Mouse (Mus musculus) heart, adult 8-10 months (tissue): ENCODE results near the gene Esrrg. TPM values are rescaled to one million over a fixed set of nuclear protein-coding genes. Genes with fewer than 3 reads are reported as not detected.

Experiments used
- DNase-seq: peaks from one replicate; pipeline ENCODE4 v3.0.0; 2022; ENCODE audit warnings: low spot score
- total RNA-seq, 4 experiments: library from RNA; stranded (reverse); gene quantifications; 2 replicates each; pipeline ENCODE4 v1.2.4; 2022

Esrrg gene
- total RNA-seq, 4 experiments from 2014 or later = 44.1 to 47.4 (median 45.1) TPM

DNA sequence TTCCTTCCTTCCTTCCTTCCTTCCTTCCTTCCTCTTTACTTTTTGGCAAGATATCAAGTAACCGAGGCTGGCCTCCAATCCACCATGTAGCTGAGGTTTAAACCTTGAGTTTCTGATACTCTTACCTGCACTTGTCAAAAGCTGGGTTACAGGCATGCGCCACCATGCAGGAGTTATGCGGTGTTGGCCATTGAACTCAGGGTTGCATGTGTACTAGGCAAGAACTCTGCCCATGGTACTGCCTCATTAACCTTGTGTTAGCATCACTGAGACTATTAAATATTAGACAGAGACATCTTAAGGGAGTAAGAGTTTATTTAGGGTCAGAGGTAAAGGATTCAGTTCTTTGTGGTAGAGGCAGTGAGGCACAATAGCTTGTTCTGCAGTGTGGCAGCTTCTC lies 161.6 kb downstream of the Esrrg start:
- DNase-seq = no peak

DNA sequence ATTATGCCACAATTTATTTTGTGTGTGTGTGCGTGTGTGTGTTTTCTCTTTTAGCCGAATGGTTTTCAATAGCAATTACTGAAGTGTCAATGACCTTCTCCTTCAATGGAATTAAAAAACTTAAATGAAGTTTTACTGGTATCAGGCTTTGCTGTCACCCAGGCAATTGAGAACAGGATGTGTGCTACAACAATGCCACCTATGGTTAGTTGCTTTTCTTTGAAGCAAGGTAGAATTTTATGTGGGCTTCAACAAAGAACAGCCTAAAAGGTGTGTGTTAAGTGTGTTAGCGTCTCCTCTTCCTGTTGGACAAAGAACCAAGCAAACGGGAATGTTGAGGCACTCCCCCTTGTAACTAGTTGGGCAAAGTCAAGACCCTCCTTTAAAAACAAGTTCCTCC lies 162.5 kb downstream of the Esrrg start:
- no peak for DNase-seq

DNA sequence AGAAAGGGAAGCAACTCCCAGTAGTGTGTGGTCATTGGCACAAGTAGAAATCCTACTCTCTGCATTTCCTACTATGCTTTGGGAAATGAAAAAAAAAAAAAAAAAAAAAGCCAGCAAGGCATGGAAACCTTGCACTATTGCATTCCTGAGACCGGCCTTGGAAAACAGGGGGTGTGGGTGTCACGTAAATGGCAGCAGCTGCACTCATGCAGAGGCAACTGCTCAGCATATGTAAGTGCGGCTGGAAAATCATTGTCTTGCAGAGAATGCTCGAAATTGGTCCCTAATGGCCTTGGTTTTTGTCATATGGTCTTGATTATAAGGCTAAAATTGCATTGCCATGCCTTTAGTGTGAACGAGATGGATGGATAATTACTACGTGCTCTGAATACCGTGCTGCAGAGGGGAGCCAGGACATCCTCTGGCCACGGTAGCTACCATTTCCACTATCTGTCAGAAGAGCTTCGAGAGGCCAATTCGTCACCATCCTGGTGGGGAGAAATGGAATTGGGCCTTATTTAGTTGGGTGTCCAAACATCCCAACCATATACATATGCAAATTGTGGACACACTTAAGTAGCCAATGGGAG lies 171.1 kb downstream of the Esrrg start:
- no peak for DNase-seq

DNA sequence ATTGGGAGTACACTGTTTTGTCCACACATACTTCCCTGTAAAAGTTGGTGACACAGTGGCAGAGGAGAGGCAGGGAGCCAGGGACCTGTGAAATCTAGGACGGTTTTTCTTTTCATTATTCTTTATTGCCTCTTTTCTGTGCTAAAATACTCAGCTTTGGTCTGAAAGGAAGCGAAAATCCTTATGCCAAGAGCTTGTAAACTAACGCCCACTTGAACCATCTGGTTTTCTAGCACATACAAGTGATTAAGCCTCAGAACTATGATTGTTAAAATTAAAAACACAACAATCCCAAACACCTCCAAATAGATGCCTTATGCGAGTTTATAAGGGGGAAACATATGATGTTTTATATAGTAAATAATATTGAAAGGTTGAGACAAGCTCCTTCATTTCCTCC lies 176.6 kb downstream of the Esrrg start:
- DNase-seq = no peak

DNA sequence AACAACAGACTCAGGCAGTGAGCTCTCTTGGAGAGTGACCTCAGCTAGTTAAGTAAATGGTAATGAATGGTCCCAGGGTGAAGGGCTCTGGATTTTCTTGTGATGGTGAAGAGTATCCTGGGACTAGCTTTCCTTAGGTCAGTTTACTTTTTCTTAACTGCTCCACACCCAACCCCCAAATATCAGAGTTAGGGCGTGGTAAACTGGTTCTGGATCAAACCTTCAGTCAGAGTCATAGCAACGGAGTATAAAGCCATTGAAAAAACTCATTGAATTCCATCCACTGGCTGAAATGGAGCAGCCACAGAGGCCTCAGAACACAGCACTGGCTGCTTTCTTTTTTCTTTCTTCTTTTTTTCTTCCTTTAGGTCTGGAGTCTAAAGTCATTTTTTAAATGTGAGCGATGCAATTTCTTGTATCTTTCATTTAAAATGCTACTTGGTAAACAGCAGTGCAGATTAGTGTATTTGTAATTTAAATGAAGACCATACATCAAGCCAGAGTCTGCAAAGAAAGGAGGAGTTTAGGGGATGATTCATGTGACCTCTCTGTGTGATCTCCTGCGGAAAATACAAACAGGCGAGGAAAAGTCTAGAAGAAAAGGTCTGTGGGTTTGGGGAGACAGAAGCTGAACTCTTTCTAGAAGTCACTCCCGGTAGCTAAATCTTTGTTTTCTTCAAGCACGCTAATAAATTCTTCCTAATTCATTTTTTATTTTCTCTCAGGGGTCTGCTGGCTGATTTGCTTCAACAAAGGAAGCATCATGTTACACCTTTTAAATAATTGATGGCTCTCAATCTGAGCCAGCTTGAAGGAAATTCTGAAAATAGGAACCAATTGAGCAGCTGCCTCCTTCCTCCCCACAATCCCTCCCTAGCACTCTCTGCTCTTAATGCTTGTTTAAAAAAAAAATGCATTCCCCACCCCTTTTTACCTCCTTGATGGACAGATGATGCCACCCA lies 178.7 kb downstream of the Esrrg start:
- DNase-seq = no peak

DNA sequence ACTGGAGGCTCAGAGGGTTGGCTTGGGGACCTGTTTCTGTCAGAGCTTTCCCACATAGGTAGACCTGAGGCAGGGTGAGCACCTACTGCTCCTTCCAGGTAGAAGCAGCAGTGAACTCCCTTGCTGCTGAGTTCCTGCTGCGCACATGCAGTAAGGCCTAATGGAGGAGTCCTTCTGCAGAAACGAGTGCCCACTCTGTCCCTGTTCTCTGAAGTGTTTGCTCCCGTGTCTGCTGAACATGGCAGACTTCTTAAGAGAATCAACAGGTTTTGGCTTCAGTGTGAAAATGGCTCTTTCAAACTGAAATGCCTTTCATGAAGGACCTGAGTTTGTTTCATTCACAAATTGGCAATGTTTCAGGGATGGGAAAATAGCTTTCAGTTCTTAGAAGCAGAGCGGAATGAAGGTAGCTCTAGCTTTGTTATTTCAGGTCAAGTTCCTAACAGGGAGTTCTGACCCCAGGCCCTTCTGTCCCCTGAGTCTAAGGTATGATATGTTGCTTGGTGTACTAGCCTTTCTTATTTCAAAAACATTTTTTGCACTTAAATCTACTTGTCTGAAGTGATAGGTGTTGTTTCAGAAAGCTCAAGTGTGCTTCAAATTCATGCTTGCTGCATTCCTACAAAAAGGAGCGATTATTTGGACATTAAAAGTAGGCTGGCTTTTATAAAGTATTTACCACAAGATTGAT lies 185.8 kb downstream of the Esrrg start:
- DNase-seq = no peak

DNA sequence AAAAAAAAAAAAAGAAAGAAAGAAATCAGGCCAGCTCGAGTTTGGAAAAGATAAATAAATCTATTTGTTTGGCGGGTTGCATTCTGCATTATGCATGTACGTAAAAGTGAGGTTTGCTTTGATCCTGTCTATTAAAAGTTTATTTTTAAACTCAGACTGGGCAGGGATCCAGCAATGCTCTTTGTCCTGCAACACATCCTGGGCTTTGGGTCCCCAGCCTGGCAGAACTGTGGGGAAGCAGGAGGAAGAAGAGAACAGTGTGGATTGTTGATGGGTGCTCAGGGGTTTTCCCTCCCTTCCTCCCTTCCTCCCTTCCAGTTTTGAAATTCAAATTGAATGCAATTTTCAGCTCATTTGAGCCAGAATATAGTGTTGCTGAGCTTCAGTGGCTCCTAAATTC lies 187.0 kb downstream of the Esrrg start:
- DNase-seq = peak; percentile 25

DNA sequence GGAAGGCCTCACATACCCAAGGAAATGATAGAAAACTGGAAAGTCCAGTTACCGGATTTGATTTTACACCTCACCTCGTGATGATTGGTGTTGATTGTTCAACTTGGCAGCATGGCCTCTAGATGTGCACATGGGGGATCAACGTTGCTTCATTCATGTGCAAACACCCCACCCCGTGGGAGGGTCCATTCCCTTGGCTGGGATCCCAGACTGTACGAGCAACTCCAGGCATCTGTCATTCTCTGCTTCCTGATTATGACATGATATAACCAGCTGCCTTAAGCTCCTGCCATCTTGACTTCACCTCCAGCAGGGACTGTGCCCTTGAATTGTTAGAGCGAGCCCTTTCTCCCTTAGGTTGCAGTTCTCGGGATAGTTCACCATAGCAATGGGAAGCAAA lies 190.7 kb downstream of the Esrrg start:
- DNase-seq = no peak

DNA sequence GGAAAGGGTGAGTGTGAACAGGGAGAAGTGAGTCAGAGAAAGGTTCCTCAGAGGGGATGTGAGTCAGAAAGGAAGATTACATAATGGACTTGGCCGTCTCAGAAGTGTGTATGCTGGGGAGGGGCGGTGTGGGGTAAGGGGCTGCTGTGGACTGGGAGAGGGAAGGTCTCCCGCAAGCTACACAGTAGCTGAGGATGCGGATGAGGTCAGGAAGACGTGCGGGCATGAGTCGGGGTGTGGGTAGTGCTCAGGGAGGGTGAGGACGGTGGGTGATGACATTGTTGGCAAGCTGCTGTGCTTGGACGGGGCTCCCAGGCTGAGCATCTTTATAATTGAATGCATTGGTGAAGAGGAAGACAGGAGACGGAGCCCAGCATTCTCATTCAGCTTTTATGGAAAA lies 192.2 kb downstream of the Esrrg start:
- peak; percentile 8 for DNase-seq

DNA sequence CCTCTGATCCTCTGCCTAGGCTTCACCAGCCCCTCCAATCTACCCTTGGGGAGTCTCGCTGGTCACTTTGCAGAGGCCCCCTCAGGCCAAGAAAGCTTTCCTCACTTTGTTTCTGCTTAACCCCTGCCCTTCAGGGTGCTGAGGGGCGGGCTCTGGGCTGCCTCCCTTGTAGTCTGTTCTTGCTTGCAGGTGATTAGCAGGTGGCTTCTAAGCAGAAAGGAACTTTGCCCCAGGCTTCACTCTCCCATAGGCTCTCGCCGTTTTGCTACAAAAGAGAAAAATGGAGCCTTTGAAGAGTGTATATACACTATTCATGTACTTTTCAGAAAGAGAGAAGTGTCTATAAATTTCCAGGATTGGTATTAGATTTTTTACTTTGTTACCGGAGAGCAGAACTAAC lies 195.0 kb downstream of the Esrrg start:
- no peak for DNase-seq

DNA sequence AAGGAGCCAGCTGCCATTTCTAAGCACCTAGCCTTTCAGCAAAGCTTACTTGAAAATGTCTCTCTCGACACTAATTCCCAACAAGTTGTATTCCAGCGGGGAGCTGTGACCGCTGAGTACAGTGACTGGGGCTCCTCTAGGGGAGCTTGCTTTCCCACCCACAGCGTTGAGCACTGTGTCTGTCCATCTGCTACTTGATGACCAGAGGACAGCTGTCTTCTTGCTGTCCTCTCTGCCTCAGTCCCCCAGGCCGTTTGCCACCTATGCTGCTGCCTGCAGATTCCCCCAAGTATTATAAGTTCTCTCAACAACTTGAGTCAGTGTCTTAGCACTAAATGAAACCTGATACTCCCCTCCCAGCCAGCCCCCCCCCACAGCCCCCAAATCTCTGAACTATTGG lies 195.4 kb downstream of the Esrrg start:
- DNase-seq = no peak

DNA sequence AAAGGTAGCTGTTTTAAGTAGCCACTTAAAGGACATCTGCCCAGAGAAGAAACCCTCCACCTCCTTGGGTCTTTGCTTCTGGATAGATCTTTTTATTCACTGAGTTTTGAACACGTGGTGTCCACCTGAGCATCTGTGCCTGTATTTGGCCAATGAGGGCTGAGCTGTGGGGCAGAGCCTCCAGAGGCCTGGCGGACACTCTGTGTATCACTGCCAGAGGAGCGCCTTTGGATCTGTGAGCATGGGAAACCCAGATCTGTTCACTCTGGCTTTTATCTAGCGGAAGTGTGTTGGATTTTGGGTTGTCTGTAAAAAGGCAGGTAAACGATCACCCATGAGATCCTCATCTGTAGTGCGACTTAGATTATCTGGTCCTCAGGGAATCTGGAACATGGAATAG lies 196.4 kb downstream of the Esrrg start:
- no peak for DNase-seq

DNA sequence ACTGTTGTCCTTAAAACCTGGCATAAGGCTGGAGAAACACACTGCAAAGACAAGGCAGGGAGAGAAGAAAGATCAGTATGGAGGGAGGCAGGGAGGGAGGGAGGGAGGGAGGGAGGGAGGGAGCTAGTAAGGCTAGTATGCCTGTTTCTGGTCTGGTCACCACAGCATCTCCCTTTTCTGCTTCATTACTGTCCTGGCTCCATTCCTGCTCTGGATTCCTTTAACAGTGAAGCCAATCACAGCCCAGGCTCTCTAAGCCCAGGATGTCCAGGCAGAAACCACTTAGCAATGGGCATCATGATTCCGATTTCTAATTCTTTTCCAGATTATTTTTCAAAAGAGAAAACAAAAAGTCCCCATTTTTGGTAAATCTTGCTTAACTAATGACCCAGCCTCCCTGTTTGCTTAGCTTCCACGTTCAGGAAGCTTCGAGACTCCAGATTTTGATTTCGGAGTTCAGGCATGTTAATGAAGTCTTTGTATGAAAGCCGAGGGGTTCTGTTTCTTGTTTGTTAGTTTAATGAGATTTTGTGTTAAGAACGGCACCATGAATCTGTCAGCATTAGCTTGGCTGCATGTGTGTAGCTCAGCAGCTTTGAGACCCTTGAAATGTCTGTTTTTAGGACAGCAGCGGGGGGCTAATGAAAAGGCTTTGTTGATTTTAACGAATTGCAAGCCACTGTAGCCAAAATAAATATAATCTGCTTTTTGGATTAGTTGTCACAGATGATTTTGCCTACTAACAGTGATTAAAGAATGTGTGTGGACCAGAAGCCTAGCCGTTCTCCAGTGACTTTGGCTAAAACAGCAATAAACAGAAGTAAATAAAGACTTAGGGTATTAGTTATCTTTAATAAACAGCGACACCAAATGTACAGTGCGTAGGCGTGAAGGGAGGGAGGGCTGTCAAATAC lies 199.1 kb downstream of the Esrrg start:
- DNase-seq = no peak

DNA sequence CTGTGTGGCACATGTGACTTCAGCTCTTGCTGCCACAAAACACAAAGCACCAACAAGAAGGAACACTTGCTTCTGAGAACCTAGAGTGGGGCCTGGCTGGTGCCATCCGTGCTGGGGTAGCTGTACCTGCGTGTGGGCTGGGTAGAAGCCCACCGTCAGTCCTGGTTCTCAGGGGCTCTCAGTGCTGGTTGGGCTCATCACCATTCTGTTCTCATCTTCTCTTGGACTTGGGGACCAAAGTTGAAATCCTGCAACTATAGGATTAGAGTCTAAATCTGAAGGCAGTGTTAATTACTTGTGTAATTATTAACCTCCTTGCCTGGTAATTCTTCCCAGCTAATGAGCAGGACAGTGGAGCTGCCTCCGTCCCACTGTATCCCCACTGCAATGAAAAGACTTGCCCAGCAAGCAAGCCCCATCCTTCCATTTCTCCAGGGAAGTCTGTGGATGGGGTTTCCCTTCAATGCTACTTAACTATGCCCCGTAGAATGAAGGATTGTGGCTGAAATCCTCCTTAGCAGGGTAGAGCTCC lies 199.9 kb downstream of the Esrrg start:
- no peak for DNase-seq

DNA sequence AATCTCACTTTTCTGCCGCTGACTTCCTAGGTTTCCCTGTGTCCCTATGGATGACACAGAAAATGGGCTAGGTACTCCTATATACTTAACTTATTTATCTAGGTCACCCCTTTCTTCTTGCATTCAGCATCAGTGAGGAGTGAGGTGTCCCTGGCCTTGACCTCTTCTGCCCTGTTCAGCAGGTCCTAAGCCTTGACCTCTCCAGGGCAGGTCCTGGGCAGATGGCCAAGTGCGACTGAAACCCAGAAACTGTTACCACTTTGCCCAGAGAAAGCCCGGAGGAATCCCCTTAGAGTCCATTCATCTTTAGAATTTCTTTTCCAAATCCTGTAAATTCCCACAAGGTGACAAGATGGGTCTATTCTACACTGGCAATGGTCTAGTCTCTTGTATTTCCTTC lies 201.0 kb downstream of the Esrrg start:
- DNase-seq = no peak

DNA sequence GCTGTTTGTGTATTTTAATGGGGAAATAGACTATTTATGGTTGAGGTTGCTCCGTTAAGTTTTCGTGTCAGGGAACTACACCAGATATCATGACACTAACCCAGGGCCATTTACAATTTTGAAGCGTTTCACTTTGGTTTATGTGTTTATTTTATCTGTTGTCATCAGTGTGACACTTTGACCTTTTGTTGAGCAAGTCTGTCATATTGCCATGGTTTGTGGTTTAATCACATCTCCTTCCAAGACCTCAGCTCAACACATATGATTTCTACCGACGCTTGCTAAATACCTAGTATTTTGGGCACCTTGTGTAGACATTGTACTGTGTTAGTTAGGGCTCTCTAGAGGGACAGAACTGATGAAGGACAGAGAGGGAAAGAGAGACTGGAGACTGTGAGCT lies 210.8 kb downstream of the Esrrg start:
- no peak for DNase-seq

DNA sequence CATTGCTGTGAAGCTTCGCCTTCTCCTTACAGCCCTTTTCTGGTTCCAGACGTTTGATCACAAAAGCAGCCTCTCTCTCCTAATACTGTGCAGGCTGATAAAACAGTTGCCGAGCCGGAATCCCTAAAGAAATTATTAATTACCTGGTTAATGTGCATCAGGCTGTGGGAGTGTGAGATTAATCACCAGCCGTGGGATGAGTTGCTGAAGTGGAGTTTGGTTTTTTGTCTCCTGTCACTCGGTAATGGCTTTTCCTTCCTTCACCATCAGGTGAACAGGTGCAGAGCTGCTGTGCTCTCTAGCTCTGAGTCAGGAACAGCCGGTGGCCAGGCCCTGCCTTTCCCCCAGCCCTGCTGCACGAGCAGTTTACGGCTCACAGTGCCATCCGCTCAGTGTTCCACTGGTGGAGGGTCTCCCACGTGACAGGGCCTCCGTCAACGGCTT lies 212.8 kb downstream of the Esrrg start:
- no peak for DNase-seq

DNA sequence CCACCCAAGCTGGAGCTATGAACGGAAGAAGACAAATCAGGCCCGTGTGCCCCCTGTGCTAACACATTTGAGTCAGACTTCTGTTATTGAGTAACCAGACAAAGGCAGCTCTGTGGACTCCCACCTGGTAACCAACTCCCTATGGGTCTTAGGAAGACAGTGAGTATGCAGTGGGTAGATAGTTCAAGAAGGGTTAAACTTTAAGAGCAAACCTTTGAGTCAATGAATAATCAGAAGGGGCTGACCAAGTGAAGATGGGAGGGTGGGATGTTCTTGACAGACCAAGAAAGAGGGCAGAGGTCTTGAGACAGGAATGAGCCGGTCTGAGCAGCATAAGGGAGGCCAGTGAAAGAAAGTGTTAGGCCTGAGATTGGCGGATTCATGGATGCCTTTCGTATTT lies 214.8 kb downstream of the Esrrg start:
- DNase-seq = no peak

DNA sequence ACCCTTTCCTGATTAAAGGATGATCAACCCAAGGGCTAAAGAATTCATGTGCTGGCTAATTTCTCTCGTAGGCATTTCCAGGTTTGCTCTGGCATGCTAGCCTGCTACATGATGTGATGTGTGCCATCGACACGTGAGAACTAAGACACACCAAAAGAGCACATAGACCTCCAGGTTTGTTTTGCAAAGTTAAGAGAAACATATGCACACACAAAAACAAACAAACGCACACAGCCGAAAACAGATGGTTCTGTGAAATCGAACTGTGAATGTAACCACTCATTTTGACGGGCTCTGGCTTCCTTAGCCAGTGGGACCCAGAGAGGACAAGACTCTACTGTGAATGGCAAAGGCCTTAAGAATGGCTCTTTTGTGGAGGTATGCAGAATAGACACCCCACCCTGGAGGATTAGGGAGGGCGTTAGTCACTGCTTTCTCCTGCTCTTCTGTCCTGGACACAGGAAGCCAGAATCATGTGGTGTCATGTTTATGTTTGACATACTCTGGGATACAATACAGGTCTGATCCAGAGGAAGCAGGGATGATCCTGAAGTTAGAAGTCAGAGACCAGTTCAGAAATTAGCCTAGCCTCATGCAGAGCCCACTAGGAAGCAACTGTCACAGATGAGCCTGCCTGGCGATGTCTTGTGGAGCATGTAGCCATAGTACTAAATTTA lies 217.0 kb downstream of the Esrrg start:
- no peak for DNase-seq

DNA sequence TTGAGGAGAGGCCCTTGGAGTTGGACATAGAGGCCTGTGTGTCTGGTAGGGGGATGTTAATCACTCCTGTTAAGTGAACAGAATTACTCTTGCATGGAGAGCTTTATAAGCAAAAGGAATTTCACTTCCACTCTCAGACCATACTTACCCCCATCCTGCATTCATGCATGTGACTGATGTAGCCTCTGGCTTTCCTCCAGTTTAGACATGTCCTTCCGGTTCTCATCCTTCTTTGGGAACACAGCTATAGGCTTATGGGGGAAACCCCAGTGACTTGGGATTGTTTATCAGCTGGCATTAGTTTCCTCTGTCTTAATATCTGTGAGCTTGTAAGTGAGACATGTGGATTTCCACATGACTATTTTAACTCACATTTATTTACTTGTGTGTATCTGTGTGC lies 217.5 kb downstream of the Esrrg start:
- no peak for DNase-seq

DNA sequence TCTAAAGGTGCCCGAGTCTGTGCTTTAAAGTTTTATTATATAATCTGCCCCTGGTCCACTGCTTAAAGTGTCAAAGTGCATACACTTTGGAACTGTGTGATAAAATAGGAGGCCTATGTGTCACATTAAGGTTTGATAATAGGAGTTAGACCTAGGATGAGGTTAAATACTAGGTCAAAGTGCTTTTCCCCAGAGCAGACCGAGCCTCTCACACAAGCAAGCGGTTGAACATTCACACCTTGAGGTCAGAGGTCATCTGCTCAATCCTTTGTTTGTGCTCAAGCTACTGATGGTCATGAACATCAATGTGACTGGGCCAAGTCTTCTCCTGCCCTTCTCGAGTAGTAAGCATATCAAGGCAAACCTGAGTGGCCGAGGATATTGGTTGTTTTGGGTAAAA lies 218.3 kb downstream of the Esrrg start:
- DNase-seq = no peak
